Mouse (Mus musculus) limb, embryonic 14.5 days (tissue): Measurements from ENCODE around the gene Ccdc116. TPM values are rescaled to one million over a fixed set of nuclear protein-coding genes. Genes with fewer than 3 reads are reported as not detected.

Source experiments
- ATAC-seq: fragments of 200-750 bp; cut with Nextera tagmentation; 2 replicates; pipeline ENCODE4 v1.8.0; 2017; ENCODE audit warnings: low read depth, moderate number of reproducible peaks, moderate TSS enrichment; ENCODE audit not compliant: low FRiP score
- DNase-seq: peaks from one replicate; pipeline ENCODE4 v3.0.0-alpha.2; 2015; ENCODE audit warnings: low spot score
- H3K27ac ChIP-seq: fragments of 300-500 bp; sonication (generic); replicated peaks from 2 replicates; pipeline ENCODE4 v1.5.1; 2014; ENCODE audit warnings: low read depth, mild to moderate bottlenecking, low read length, moderate library complexity, mixed read lengths
- H3K27me3 ChIP-seq: fragments of 300-500 bp; sonication (generic); 2 replicates; pipeline ENCODE4 v1.6.1; 2014; ENCODE audit warnings: low read length, mixed read lengths; ENCODE audit not compliant: control insufficient read depth, insufficient read depth
- H3K36me3 ChIP-seq: fragments of 300-500 bp; sonication (generic); 2 replicates; pipeline ENCODE4 v1.6.1; 2014; ENCODE audit warnings: mild to moderate bottlenecking, low read length, moderate library complexity, mixed read lengths; ENCODE audit not compliant: control insufficient read depth, insufficient read depth
- H3K4me1 ChIP-seq: fragments of 300-500 bp; sonication (generic); 2 replicates; pipeline ENCODE4 v1.6.1; 2014; ENCODE audit warnings: antibody characterized with exemption, low read length, mixed read lengths; ENCODE audit not compliant: control insufficient read depth, insufficient read depth
- H3K4me2 ChIP-seq: fragments of 300-500 bp; sonication (generic); replicated peaks from 2 replicates; pipeline ENCODE4 v1.6.1; 2014; ENCODE audit warnings: low read depth, mild to moderate bottlenecking, low read length, moderate library complexity; ENCODE audit not compliant: severe bottlenecking
- H3K4me3 ChIP-seq: fragments of 300-500 bp; sonication (generic); replicated peaks from 2 replicates; pipeline ENCODE4 v1.5.1; 2014; ENCODE audit warnings: low read length
- H3K9ac ChIP-seq: fragments of 300-500 bp; sonication (generic); 2 replicates; pipeline ENCODE4 v1.6.1; 2014; ENCODE audit warnings: mild to moderate bottlenecking, low read depth, low read length, moderate library complexity; ENCODE audit not compliant: severe bottlenecking
- H3K9me3 ChIP-seq: fragments of 300-500 bp; sonication (generic); 2 replicates; pipeline ENCODE4 v1.6.1; 2016; ENCODE audit warnings: low read length; ENCODE audit not compliant: control insufficient read depth
- POLR2A ChIP-seq: fragments of 200-500 bp; IDR thresholded peaks from 2 replicates; pipeline ENCODE4 v1.8.0; 2012; ENCODE audit warnings: inconsistent platforms, mild to moderate bottlenecking, moderate library complexity, borderline replicate concordance; ENCODE audit not compliant: insufficient read depth, insufficient read length; ENCODE audit errors: extremely low read depth
- WGBS: fragments of 180-500 bp; shearing (Covaris S2); extraction: QIAGEN DNeasy Blood & Tissue Kit; methylation state at CpG from one replicate; pipeline ENCODE4 v1.1.7; 2014; 5-methylcytosine and 5-hydroxymethylcytosine counted together
- polyA plus RNA-seq, 2 experiments: library from polyadenylated mRNA; depleted of rRNA in 1 of 2; stranded (reverse) in 1 of 2; unstranded in 1 of 2; fragments of >200 nt; fragmentation: Nextera tagmentation in 1 of 2; extraction: Ambion mirVana in 1 of 2; gene quantifications; 2 replicates each; pipeline versions ENCODE4 v1.2.1 to v1.2.3; 2012 to 2014

Ccdc116 gene
- polyA plus RNA-seq, 2 experiments, result 0.54 to 2.7 TPM

DNA sequence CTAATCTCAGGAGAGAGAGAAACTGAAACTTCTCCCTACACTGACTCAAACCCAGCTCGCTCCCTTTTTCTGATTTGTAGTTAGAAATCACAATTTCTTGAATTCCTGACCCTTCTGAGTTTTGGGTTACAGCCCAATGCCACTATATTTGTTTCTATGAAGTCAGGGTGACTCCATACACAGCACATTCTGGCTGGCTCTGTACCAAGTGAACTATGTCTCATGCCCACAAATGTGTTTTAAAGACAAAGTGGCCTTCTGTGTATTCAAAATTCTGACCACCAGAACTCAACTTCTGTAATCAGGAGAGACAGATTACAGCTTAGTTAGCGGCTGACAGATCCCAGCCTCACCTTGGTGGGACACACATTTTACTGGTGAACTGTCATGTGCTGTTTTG is 7.3 kb upstream of the Ccdc116 start:
- Histone ChIP-seq H3K4me1 (no peaks in the 10 kb centered on the region), H3K4me3 (no peak overlapping the region), H3K27ac (no peak overlapping the region), H3K4me2 (no peak overlapping the region), H3K9me3 (no peaks in the 10 kb centered on the region), H3K36me3 (peaks cover 72% of the 10 kb centered on the region), H3K27me3 (no peaks in the 10 kb centered on the region), H3K9ac (no peak overlapping the region)
- DNase-seq (no peak), ATAC-seq (no peak)
- TF ChIP-seq POLR2A, result no peak
- WGBS, result 95% methylated on average over 2 of the region's 2 CpGs

DNA sequence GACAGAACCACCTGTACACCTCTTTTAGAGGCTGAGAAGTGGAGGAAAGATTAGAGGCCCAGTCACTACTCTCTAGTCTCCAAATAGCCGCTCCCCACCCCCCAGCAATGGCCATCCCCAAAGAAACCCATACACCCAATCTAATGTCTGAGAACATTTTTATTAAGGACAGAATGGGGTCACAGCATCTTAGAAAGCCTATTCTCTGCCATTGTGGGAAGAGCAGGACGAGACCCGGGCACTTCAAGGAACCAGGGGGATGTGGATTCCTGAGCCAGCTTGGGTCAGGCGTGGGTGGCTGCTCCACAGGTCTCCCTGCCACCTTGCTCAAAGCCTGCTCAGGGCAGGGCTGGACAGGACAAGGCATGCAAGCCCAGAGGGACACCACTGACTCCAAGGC is 4.8 kb upstream of the Ccdc116 start:
- Histone ChIP-seq H3K27me3 (0 out of 2 replicates have a peak, but pooled peaks cover 7% of the 10 kb centered on the region), H3K36me3 (peaks cover 52% of the 10 kb centered on the region), H3K4me2 (no peak overlapping the region), H3K27ac (no peak overlapping the region), H3K4me1 (peaks cover 7% of the 10 kb centered on the region), H3K9me3 (no peaks in the 10 kb centered on the region), H3K9ac (no peak overlapping the region), H3K4me3 (no peak overlapping the region)
- TF ChIP-seq POLR2A, result no peak
- ATAC-seq (no peak), DNase-seq (no peak)
- WGBS, result 92% methylated on average over 4 of the region's 4 CpGs

DNA sequence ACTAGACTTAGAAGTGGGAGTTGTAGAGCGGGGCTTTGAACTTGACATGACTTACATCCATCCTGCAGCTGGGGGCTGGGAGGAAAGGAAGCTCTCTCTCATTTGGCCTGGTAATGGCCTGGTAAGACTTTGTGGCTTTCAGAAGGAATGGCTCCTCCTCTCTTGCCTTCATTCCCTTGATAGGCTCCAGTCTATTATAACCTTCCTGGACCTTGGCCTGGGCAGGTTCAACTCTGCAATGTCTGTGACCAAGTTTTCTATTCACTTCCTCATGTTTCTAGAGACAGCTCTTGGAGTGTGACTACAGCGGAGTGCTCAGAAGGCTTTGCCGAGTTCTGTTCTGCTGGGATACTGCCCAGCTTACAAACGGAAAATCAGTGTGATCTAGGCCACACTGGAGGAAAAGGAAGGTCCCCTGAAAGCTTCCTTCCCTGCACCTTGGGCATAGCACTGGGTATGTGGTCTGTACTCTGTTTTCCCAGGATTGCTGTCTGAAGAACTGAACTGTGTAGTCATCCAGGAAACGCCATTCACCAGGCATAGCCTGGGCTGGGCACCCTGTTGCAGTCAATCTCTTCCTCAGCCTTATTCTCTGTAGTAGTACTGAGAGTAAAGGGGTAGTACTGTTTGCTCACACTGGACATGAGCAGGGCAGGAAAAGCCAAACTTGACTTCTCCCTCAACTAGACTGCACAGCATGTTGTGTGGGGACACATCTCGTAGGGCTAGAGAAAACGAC is 3.7 kb upstream of the Ccdc116 start:
- WGBS, result 79% methylated on average over 7 of the region's 7 CpGs
- no peak for TF ChIP-seq POLR2A
- H3K27me3 ChIP-seq, result 0 out of 2 replicates have a peak, but pooled peaks cover 7% of the 10 kb centered on the region
- H3K4me3 ChIP-seq, result no peak overlapping the region
- peaks cover 43% of the 10 kb centered on the region for H3K36me3 ChIP-seq
- H3K9me3 ChIP-seq, result no peaks in the 10 kb centered on the region
- H3K9ac ChIP-seq, result no peak overlapping the region
- no peak for ATAC-seq
- no peak for DNase-seq
- no peak overlapping the region for H3K4me2 ChIP-seq
- peaks cover 7% of the 10 kb centered on the region for H3K4me1 ChIP-seq
- no peak overlapping the region for H3K27ac ChIP-seq

DNA sequence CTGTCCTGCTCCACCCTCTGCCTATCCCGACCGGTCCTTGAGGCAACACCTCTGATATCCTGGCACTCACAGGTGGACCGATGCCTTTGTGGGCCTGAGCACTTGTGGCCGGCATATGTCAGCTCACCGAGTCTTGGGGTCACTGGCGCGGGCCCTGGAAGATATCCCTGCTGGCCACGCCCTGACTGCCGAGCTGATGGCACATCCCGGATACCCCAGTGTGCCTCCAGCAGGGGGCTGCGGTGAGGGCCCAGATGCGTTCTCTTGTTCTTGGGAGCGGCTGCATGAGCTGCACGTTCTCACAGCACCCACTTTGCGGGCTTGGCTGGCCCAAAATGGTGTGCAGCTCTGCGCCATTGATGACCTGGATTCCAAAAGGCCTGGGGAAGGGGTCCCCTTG is 1.1 kb upstream of the Ccdc116 start:
- 0 out of 2 replicates have a peak overlapping the region, but pooled peaks have one; percentile 52 for H3K9ac ChIP-seq
- 9% methylated on average over 16 of the region's 16 CpGs for WGBS
- no peak overlapping the region for H3K27ac ChIP-seq

DNA sequence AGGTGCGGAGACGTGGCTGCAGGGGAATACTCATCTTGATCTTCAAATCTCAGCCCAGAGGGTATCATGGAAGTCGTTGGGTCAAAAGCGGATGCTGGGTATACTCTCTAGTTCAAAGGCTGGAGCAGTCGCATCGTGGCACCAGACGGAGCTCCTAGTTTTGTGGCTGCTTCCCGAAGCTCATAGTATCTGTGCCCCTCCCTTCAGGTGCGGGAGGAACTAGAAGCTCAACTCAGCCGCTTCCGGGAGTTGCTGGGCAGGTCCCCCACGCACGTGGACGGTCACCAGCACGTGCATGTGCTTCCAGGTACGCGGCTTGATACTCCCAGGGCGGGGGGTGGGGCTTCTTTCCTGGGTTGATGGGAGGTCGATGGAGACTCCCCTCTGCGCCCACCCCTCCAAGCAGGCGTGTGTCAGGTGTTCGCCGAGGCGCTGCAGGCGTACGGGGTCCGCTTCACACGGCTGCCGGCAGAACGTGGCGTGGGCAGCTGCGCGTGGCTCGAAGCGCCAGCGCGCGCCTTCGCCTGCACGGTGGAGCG is 431 bp upstream of the Ccdc116 start:
- DNase-seq (no peak), ATAC-seq (0 out of 2 replicates have a peak, but pooled peaks have one; percentile 4)
- 0 out of 2 replicates have a peak, but pooled peaks cover 7% of the 10 kb centered on the region for H3K27me3 ChIP-seq
- peaks cover 7% of the 10 kb centered on the region for H3K4me1 ChIP-seq
- peak overlapping the region; percentile 60 for H3K4me3 ChIP-seq
- peak overlapping the region; percentile 52 for H3K9ac ChIP-seq
- peaks cover 17% of the 10 kb centered on the region for H3K36me3 ChIP-seq
- peak overlapping the region; percentile 100 for H3K4me2 ChIP-seq
- WGBS, result 0% methylated on average over 41 of the region's 41 CpGs
- H3K27ac ChIP-seq, result no peak overlapping the region
- TF ChIP-seq POLR2A, result no peak
- H3K9me3 ChIP-seq, result no peaks in the 10 kb centered on the region

More for the DNA sequence above, 1.1 kb upstream of the Ccdc116 start:
- H3K4me2 ChIP-seq, result peak overlapping the region; percentile 100
- H3K27me3 ChIP-seq, result 0 out of 2 replicates have a peak, but pooled peaks cover 7% of the 10 kb centered on the region
- TF ChIP-seq POLR2A, result no peak
- peaks cover 24% of the 10 kb centered on the region for H3K36me3 ChIP-seq
- peak overlapping the region; percentile 60 for H3K4me3 ChIP-seq
- peaks cover 7% of the 10 kb centered on the region for H3K4me1 ChIP-seq
- ATAC-seq, result 0 out of 2 replicates have a peak, but pooled peaks have one; percentile 7
- peak; percentile 17 for DNase-seq
- no peaks in the 10 kb centered on the region for H3K9me3 ChIP-seq
